Mouse (Mus musculus) kidney, adult 11 months (tissue): ENCODE data around the gene 2010005H15Rik.
"Not testable (repeated sequence)": the region's sequence is repeated elsewhere in the genome, so short reads cannot be mapped to it uniquely, and the experiment has no call there.

Source experiments
- DNase-seq: peaks from one replicate; pipeline ENCODE4 v3.0.0; 2022

2010005H15Rik gene

DNA sequence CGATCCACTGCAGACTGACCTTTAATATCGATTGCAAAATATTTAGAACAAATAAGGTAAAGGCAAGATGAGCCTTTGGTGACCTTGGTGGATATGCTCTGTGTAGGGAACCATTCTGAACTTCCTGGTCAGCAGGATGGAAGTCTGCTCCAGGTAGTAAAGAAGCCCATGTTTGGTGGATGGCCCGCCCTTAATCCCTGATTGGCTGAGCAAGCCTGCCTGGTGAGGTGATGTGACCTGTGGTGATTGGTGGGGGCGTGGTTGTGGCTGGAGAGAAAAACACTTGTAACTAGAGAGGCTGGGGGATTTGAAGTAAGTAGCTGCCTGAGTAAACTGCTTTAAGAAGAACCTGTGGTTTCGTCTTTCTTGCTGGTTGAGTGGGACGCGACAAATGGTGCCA lies at the start of gene 2010005H15Rik:
2010005H15Rik (plus strand) TSS at position 301 of the 400 bp plus-strand sequence.
- not testable (repeated sequence) for DNase-seq

DNA sequence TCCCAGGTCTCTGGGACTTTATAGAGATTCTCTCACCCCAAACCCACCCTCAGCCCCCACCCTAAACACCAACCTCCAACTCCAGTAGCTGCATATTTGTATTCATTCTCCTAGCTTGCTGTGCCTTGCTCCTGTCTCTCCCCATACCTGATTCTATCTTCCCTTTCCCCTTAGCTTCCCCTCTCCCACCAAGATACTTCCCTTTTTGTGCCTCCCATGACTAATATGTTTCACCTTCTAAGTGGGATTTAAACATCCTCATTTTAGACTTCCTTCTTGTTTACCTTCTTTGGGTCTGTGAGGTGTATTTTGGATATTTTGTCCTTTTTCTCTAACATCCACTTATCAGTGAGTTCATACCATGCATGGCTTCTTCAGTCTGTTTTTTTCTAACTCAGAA lies 45.2 kb upstream of the 2010005H15Rik start:
- no peak for DNase-seq

DNA sequence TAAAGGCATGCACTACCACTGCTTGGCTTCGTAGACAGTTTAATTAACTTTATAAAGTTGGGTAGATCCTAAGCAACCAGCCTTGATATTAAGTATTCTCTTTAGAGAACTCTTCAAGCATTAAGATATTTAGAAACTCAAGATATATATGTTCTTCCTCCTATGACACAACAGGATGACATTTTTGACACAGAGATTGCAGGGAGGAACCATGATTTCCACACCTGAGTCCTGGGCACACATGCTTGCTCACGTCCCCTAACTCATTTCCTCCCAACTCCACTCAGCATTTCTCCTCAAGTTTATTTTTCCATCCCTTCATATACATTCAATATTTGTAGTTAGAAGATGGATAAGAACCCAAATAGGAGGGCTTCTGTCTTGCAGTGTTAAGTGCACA lies 41.4 kb upstream of the 2010005H15Rik start:
- DNase-seq, result no peak

DNA sequence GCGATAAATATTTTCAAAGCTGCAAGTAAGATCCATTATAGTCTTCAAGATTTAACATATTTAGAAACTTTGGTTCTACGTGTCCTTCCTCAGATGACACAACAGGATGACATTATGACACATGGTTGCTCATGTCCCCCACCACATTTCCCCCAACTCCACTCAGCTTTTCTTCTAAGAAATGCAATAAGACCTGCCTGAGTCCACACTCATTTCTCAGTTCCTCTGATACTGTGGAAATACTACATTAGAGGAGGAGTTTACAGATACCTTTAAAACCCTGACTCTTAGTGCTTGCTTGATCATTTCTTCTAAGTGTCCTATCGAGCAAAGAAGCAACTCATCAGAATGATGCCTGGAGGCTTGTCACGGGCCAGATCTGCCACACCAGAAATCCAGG lies 37.4 kb upstream of the 2010005H15Rik start, which contains the start of gene Gm5483:
Gm5483 (plus strand) TSS at position 301 of the 400 bp plus-strand sequence.
- DNase-seq, result not testable (repeated sequence)

DNA sequence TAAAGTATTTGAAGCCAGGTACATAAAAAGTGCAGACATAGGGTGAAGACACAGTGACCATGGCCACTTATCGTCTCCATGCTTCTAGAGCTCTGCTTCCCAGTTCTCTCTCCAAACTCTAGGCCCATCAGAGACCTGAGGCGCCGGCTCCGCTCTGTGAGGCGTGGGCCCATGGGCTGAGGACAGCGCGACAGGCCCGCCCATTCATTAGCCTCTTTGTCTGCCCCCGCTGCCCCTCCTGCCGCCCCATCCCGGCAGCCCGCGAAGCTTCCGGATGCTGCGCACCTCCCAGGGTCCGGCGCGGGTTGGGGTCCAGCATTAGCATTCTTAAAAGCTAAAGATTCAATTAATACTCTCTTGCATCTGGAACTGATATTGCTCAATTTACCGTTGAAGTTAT lies 22.0 kb upstream of the 2010005H15Rik start:
- DNase-seq, result no peak

- peak; percentile 54 for DNase-seq
These were observed 17.4 kb upstream of the 2010005H15Rik start for GRCm38 (mm10) chr16:36203846-36204245.

- not testable (repeated sequence) for DNase-seq
These were observed 15.6 kb upstream of the 2010005H15Rik start for GRCm38 (mm10) chr16:36205684-36206083.

DNA sequence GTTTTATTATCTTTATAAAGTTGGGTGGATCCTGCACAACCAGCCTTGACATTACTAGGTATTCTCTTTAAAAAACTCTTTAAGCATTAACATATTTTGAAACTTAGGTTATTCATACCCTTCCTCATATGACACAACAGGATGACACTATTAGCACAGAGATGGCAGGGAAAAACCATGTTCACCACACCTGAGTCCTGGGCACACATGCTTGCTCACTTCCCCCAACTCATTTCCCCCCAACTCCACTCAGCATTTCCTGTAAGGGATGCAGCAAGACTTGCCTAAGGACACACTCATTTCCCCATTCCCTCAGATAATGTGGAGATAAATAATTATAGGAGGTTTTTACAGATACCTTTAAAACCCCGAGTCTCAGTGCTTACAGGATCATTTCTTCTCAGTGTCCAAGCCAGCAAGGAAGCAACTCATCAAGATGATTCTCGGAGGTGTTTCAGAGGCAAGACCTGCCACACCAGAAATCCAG lies 11.3 kb upstream of the 2010005H15Rik start, which contains the start of gene Gm5416:
Gm5416 (plus strand) TSS at position 437 of the 487 bp plus-strand sequence.
- no peak for DNase-seq

DNA sequence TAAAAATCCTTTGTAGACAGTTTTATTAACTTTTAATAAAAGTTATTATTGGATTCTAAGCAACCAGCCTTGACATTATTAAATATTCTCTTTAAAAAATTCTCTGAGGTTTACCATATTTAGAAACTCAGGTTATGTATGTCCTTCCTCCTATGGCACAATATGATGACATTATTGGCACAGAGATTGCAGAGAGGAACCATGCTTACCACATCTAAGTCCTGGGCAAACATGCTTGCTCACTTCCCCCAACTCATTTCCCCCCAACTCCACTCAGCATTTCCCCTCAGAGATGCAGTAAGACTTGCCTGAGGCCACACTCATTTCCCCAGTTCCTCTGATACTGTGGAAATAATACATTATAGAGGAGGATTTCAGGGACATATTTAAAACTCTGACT lies 39.3 kb downstream of the 2010005H15Rik start:
- not testable (repeated sequence) for DNase-seq

- DNase-seq, result not testable (repeated sequence)
These were observed 55.5 kb downstream of the 2010005H15Rik start, which contains the start of gene Stfa1 for GRCm38 (mm10) chr16:36276796-36277195. Gene Stfa1, plus strand, starts transcription at chr16:36276951.

- no peak for DNase-seq
These were observed 67.9 kb downstream of the 2010005H15Rik start for GRCm38 (mm10) chr16:36289140-36289539.
